Mouse (Mus musculus): ENCODE results near the gene Tgfbr1.

- no peak for TF ChIP-seq GATA1 (IDR thresholded peaks at IDR 0.05; ENCODE audit: borderline replicate concordance, low read length)
- no peak for TF ChIP-seq FLI1 (IDR thresholded peaks at IDR 0.05; ENCODE audit: low read length)
Measured at GRCm38 (mm10) chr4:47333541-47333940, 19.5 kb upstream of the Tgfbr1 start.
